21 mouse cellular contexts compared by ENCODE assay signal in the genomic region with DNA sequence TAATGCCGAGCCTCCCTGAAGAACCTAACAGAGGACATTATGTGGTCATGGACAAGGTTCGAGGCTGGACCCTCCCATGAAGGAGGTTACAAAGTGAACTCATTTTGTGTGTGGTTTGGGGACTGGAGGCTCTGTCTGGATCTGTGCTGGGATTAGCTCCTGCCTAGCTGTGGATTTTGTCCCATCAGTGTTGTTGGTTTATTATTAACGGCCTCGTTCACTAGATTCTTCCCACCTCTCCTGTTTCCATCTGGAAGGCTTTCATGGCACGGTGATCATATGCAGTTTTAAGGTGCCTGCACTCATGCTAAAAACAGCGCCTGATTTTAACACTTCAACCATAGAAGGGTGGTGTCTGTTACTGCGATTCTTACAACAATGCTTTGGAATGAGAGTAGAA.
DNase-seq lines count a peak whose midpoint lies in the region; ATAC-seq and TF ChIP-seq lines count a peak whose summit lies in the region.
"Had no signal": no experiment of that assay in that cellular context is flagged by ENCODE, and none has a peak within 500 bp of the region (broad histone marks: within the 10 kb centered on the region; RNA-seq: fewer than 3 reads in every experiment).

No protein-coding gene starts in this region.

- DNase-seq in heart, adult 9 months (ENCODE audit: low spot score in 2 of 2): no peak
- no peak for DNase-seq in testis, postnatal 10 days (ENCODE audit: low spot score)
- peak; percentile 49 for DNase-seq in kidney, postnatal 14 days
- DNase-seq in lung, postnatal 14 days: no peak
- DNase-seq: adrenal gland, adult 2 months; cerebellum, adult 11 months; cerebellum, adult 9-11 months; forebrain, postnatal 0 days; liver, embryonic 13.5 days; lung, adult 2 months; thymus, postnatal 14 days had no signal

- TF ChIP-seq POLR2A in testis, adult 2 months (IDR thresholded peaks at IDR 0.05; ENCODE audit: control insufficient read depth, low read depth, low read length): no peak

- H3K27me3 ChIP-seq in heart, embryonic 12.5 days (replicated peaks): no peaks in the 10 kb centered on the region
- no peaks in the 10 kb centered on the region for H3K27me3 ChIP-seq in testis, adult 2 months (ENCODE audit: control insufficient read depth, insufficient read depth, low read length)
- H3K27me3 ChIP-seq: CH12.LX; liver, embryonic 13.5 days had no signal

- no peak for TF ChIP-seq CTCF in testis, adult 2 months (IDR thresholded peaks at IDR 0.05; ENCODE audit: control insufficient read depth, insufficient read depth, insufficient replicate concordance, low read depth, low read length)

- H3K9ac ChIP-seq in heart, embryonic 12.5 days: no peak overlapping the region
- H3K9ac ChIP-seq: forebrain, postnatal 0 days; hindbrain, embryonic 14.5 days; limb, embryonic 13.5 days; liver, embryonic 13.5 days; midbrain, embryonic 12.5 days had no signal

- no peak overlapping the region for H3K4me3 ChIP-seq in heart, embryonic 12.5 days
- peak overlapping the region; percentile 37 for H3K4me3 ChIP-seq in testis, adult 2 months (ENCODE audit: control insufficient read depth, low read depth, low read length)
- H3K4me3 ChIP-seq: embryonic facial prominence, embryonic 10.5 days; limb, embryonic 13.5 days; liver, embryonic 13.5 days; midbrain, embryonic 12.5 days had no signal

- ATAC-seq in heart, embryonic 12.5 days (ENCODE audit: insufficient number of reproducible peaks, low FRiP score): no peak
- no peak for ATAC-seq in monocyte, adult 5-6 weeks (replicated peaks; ENCODE audit: insufficient number of reproducible peaks, low FRiP score, low TSS enrichment, poor library complexity, severe bottlenecking)
- ATAC-seq: forebrain, postnatal 0 days; inflammation-experienced regulatory T-cells, adult 6 months had no signal

- H3K36me3 ChIP-seq in heart, embryonic 12.5 days: no peaks in the 10 kb centered on the region
- no peaks in the 10 kb centered on the region for H3K36me3 ChIP-seq in testis, adult 2 months (ENCODE audit: control insufficient read depth, insufficient read depth, low read length)
- H3K36me3 ChIP-seq: embryonic facial prominence, embryonic 10.5 days; limb, embryonic 13.5 days; liver, embryonic 13.5 days; midbrain, embryonic 12.5 days had no signal

- WGBS in heart, embryonic 12.5 days: 73% methylated on average over 7 of the region's 7 CpGs

- H3K4me2 ChIP-seq in heart, embryonic 12.5 days: 0 out of 2 replicates have a peak overlapping the region, but pooled peaks have one; percentile 55
- H3K4me2 ChIP-seq: hindbrain, embryonic 14.5 days; limb, embryonic 13.5 days; midbrain, embryonic 12.5 days had no signal

- peak overlapping the region; percentile 61; the same call in 1 of the 2 replicates for H3K27ac ChIP-seq in heart, embryonic 12.5 days (ENCODE audit: poor library complexity, severe bottlenecking)
- no peak overlapping the region for H3K27ac ChIP-seq in testis, adult 2 months (ENCODE audit: control insufficient read depth, insufficient read depth, low read depth, low read length)
- H3K27ac ChIP-seq: hindbrain, embryonic 14.5 days; limb, embryonic 13.5 days; liver, embryonic 13.5 days; midbrain, embryonic 12.5 days had no signal

- no peaks in the 10 kb centered on the region; the same call in 1 of the 2 replicates for H3K9me3 ChIP-seq in heart, embryonic 12.5 days (replicated peaks)
- H3K9me3 ChIP-seq: embryonic facial prominence, embryonic 10.5 days; G1E; limb, embryonic 13.5 days; liver, embryonic 13.5 days; midbrain, embryonic 12.5 days had no signal

- H3K4me1 ChIP-seq in heart, embryonic 12.5 days (replicated peaks): peaks cover 50% of the 10 kb centered on the region
- H3K4me1 ChIP-seq in testis, adult 2 months (ENCODE audit: control insufficient read depth, insufficient read depth, low read length): no peaks in the 10 kb centered on the region; the same call in none of the 2 replicates
